Mouse (Mus musculus) embryonic facial prominence, embryonic 15.5 days (tissue): Measurements from ENCODE around the gene Fndc9. TPM values are rescaled to one million over a fixed set of nuclear protein-coding genes. Genes with fewer than 3 reads are reported as not detected.

Experiments used
- ATAC-seq: fragments of 200-750 bp; cut with Nextera tagmentation; 2 replicates; pipeline ENCODE4 v1.8.0; 2017; ENCODE audit warnings: low read depth, moderate TSS enrichment; ENCODE audit not compliant: insufficient number of reproducible peaks, low FRiP score, low TSS enrichment
- H3K27ac ChIP-seq: fragments of 300-500 bp; sonication (generic); replicated peaks from 2 replicates; pipeline ENCODE4 v1.5.1; 2015; ENCODE audit warnings: mild to moderate bottlenecking, inconsistent platforms
- H3K27me3 ChIP-seq: fragments of 300-500 bp; sonication (generic); 2 replicates; pipeline ENCODE4 v1.6.1; 2015; ENCODE audit warnings: inconsistent platforms
- H3K36me3 ChIP-seq: fragments of 300-500 bp; sonication (generic); 2 replicates; pipeline ENCODE4 v1.6.1; 2015; ENCODE audit warnings: mild to moderate bottlenecking, inconsistent platforms
- H3K4me1 ChIP-seq: fragments of 300-500 bp; sonication (generic); 2 replicates; pipeline ENCODE4 v1.6.1; 2015; ENCODE audit warnings: inconsistent platforms
- H3K4me2 ChIP-seq: fragments of 300-500 bp; sonication (generic); replicated peaks from 2 replicates; pipeline ENCODE4 v1.6.1; 2015; ENCODE audit warnings: mild to moderate bottlenecking, inconsistent platforms
- H3K4me3 ChIP-seq: fragments of 300-500 bp; sonication (generic); replicated peaks from 2 replicates; pipeline ENCODE4 v1.5.1; 2015; ENCODE audit warnings: mild to moderate bottlenecking, inconsistent platforms
- H3K9ac ChIP-seq: fragments of 300-500 bp; sonication (generic); 2 replicates; pipeline ENCODE4 v1.6.1; 2015; ENCODE audit warnings: inconsistent platforms
- H3K9me3 ChIP-seq: fragments of 300-500 bp; sonication (generic); replicated peaks from 2 replicates; pipeline ENCODE4 v1.6.1; 2016; ENCODE audit warnings: inconsistent platforms
- WGBS: fragments of 180-500 bp; shearing (Covaris S2); methylation state at CpG from one replicate; pipeline ENCODE4 v1.1.7; 2015; 5-methylcytosine and 5-hydroxymethylcytosine counted together
- polyA plus RNA-seq: library from polyadenylated mRNA; unstranded; fragments of >200 nt; fragmentation: Nextera tagmentation; extraction: Ambion mirVana; gene quantifications from 2 replicates; pipeline ENCODE4 v1.2.1, GENCODE M21; 2015

The Fndc9 gene
- polyA plus RNA-seq, 1 experiment from 2014 or later: 3.4 TPM

- 92% methylated on average over 12 of the region's 12 CpGs for WGBS
- H3K36me3 ChIP-seq: no peaks in the 10 kb centered on the region; the same call in 1 of the 2 replicates
Observed at GRCm38 (mm10) chr11:46278709-46279108, 43.4 kb downstream of the Fndc9 start.

DNA sequence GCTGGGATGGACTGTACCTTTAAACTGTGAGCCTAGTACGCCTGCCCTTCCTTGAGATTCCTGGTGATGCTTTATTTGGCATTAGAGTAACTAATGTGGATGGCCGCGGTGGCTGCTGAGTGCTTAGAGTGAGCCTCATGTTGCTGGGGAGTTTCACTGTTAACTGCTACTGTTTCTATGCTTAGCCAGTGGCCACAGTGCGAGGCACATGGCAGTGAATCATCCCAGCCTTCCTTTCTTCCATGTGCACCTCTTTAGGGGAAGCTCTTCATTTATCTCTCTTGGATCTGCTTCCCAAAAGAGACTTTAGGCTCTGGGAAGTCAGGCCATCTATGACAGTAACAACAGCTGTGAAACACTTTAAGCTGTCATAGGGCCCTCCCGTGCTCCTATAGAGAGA is 47.3 kb downstream of the Fndc9 start:
- ATAC-seq: no peak
- Histone ChIP-seq H3K4me3 (no peak overlapping the region), H3K4me1 (0 out of 2 replicates have a peak, but pooled peaks cover 6% of the 10 kb centered on the region), H3K27ac (no peak overlapping the region), H3K27me3 (no peaks in the 10 kb centered on the region), H3K36me3 (no peaks in the 10 kb centered on the region), H3K9ac (no peak overlapping the region), H3K9me3 (no peaks in the 10 kb centered on the region), H3K4me2 (no peak overlapping the region)
- whole genome bisulfite sequencing: 91% methylated on average over 5 of the region's 5 CpGs

More at GRCm38 (mm10) chr11:46278709-46279108, 43.4 kb downstream of the Fndc9 start:
- H3K27me3 ChIP-seq: no peaks in the 10 kb centered on the region
- no peak overlapping the region for H3K4me2 ChIP-seq
- no peak overlapping the region for H3K27ac ChIP-seq
- no peak overlapping the region for H3K9ac ChIP-seq
- H3K4me3 ChIP-seq: no peak overlapping the region
- no peak for ATAC-seq
- no peaks in the 10 kb centered on the region for H3K4me1 ChIP-seq
- H3K9me3 ChIP-seq: no peaks in the 10 kb centered on the region

GRCm38 (mm10) chr11:46283800-46284199 is 48.5 kb downstream of the Fndc9 start:
- Histone ChIP-seq H3K4me3 (no peak overlapping the region), H3K4me1 (0 out of 2 replicates have a peak, but pooled peaks cover 6% of the 10 kb centered on the region), H3K36me3 (no peaks in the 10 kb centered on the region), H3K27me3 (no peaks in the 10 kb centered on the region), H3K9me3 (no peaks in the 10 kb centered on the region), H3K4me2 (no peak overlapping the region), H3K9ac (no peak overlapping the region), H3K27ac (no peak overlapping the region)
- 92% methylated on average over 6 of the region's 6 CpGs for WGBS
- no peak for ATAC-seq

DNA sequence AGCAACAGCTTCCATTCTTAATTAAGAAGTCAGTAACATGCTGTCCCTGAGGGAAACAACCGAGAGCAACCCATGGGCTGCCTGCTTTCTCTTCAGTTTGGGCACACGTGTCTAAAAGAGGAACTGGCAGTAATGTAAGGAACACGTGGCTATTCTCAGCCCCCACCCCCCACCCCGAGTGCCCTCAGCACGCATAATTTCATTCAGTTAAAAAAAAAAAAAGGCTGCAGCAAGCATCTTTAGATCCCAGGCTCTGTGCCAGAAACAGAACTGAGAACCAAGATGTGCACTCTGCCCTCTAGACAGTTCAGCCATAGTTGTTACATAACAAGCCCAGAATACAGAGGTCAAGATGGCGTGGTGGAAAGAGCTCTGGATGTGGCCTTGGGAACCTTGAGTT is 51.5 kb downstream of the Fndc9 start:
- no peak for ATAC-seq
- Histone ChIP-seq H3K4me2 (no peak overlapping the region), H3K9ac (no peak overlapping the region), H3K36me3 (no peaks in the 10 kb centered on the region), H3K4me3 (no peak overlapping the region), H3K27ac (no peak overlapping the region), H3K9me3 (no peaks in the 10 kb centered on the region), H3K4me1 (0 out of 2 replicates have a peak, but pooled peaks cover 12% of the 10 kb centered on the region), H3K27me3 (no peaks in the 10 kb centered on the region)
- 26% methylated on average over 6 of the region's 6 CpGs for WGBS

GRCm38 (mm10) chr11:46288091-46288490 is 52.8 kb downstream of the Fndc9 start:
- Histone ChIP-seq H3K9me3 (no peaks in the 10 kb centered on the region), H3K9ac (no peak overlapping the region), H3K27ac (no peak overlapping the region), H3K4me1 (0 out of 2 replicates have a peak, but pooled peaks cover 12% of the 10 kb centered on the region), H3K27me3 (no peaks in the 10 kb centered on the region), H3K36me3 (no peaks in the 10 kb centered on the region), H3K4me3 (no peak overlapping the region), H3K4me2 (no peak overlapping the region)
- WGBS: 53% methylated on average over 5 of the region's 5 CpGs
- no peak for ATAC-seq

- no peak for ATAC-seq
- Histone ChIP-seq H3K4me1 (0 out of 2 replicates have a peak, but pooled peaks cover 12% of the 10 kb centered on the region), H3K9ac (no peak overlapping the region), H3K36me3 (no peaks in the 10 kb centered on the region), H3K4me2 (no peak overlapping the region), H3K27me3 (no peaks in the 10 kb centered on the region), H3K4me3 (no peak overlapping the region), H3K27ac (no peak overlapping the region), H3K9me3 (no peaks in the 10 kb centered on the region)
- 87% methylated on average over 4 of the region's 4 CpGs for WGBS
Observed at GRCm38 (mm10) chr11:46289022-46289421, 53.7 kb downstream of the Fndc9 start.

Other genes starting within 250 kb of the Fndc9 start
- 3.9 and 7.7 TPM in 2 replicates for gene Gm12166, start 183.2 kb upstream of the Fndc9 start, polyA plus RNA-seq
- 13.4 and 14.1 TPM in 2 replicates for gene Adam19, start 179.5 kb upstream of the Fndc9 start, polyA plus RNA-seq
- 7.1 and 9.5 TPM in 2 replicates for gene Nipal4, start 69.0 kb upstream of the Fndc9 start, polyA plus RNA-seq
- 10.8 and 14.2 TPM in 2 replicates for gene Cyfip2, start 77.3 kb downstream of the Fndc9 start, polyA plus RNA-seq
- 0.21 and 0.33 TPM in 2 replicates for gene Itk, start 154.0 kb downstream of the Fndc9 start, polyA plus RNA-seq
- gene Fam71b, start 161.0 kb downstream of the Fndc9 start, polyA plus RNA-seq: not detected in 2 replicates
- 68.6 and 69.4 TPM in 2 replicates for gene Med7, start 201.4 kb downstream of the Fndc9 start, polyA plus RNA-seq
- gene Havcr2, start 219.4 kb downstream of the Fndc9 start, polyA plus RNA-seq: 0.21 TPM in 2 replicates